Mouse (Mus musculus) embryonic facial prominence, embryonic 14.5 days (tissue): ENCODE measurements around the gene Kpnb1. TPM values are rescaled to one million over a fixed set of nuclear protein-coding genes. Genes with fewer than 3 reads are reported as not detected.

Experiments used
- ATAC-seq: fragments of 200-750 bp; cut with Nextera tagmentation; 2 replicates; pipeline ENCODE4 v1.8.0; 2017; ENCODE audit warnings: low read depth, moderate number of reproducible peaks, moderate TSS enrichment
- DNase-seq: peaks from one replicate; pipeline ENCODE4 v3.0.0-alpha.2; 2015; ENCODE audit warnings: low spot score
- H3K27ac ChIP-seq: fragments of 300-500 bp; sonication (generic); replicated peaks from 2 replicates; pipeline ENCODE4 v1.5.1; 2014; ENCODE audit warnings: low read depth, mild to moderate bottlenecking, low read length, moderate library complexity
- H3K27me3 ChIP-seq: fragments of 300-500 bp; sonication (generic); replicated peaks from 2 replicates; pipeline ENCODE4 v1.6.1; 2014; ENCODE audit warnings: low read length; ENCODE audit not compliant: control insufficient read depth, insufficient read depth
- H3K36me3 ChIP-seq: fragments of 300-500 bp; sonication (generic); 2 replicates; pipeline ENCODE4 v1.6.1; 2014; ENCODE audit warnings: low read length, mixed read lengths; ENCODE audit not compliant: control insufficient read depth, insufficient read depth
- H3K4me1 ChIP-seq: fragments of 300-500 bp; sonication (generic); 2 replicates; pipeline ENCODE4 v1.6.1; 2014; ENCODE audit warnings: antibody characterized with exemption, low read length; ENCODE audit not compliant: control insufficient read depth, insufficient read depth
- H3K4me2 ChIP-seq: fragments of 300-500 bp; sonication (generic); 2 replicates; pipeline ENCODE4 v1.6.1; 2014; ENCODE audit warnings: low read depth, mild to moderate bottlenecking, low read length, moderate library complexity, mixed read lengths
- H3K4me3 ChIP-seq: fragments of 300-500 bp; sonication (generic); 2 replicates; pipeline ENCODE4 v1.5.1; 2014; ENCODE audit warnings: low read depth, mild to moderate bottlenecking, low read length
- H3K9ac ChIP-seq: fragments of 300-500 bp; sonication (generic); 2 replicates; pipeline ENCODE4 v1.6.1; 2014; ENCODE audit warnings: low read depth, mild to moderate bottlenecking, low read length, moderate library complexity, mixed read lengths
- H3K9me3 ChIP-seq: fragments of 300-500 bp; sonication (generic); 2 replicates; pipeline ENCODE4 v1.6.1; 2016; ENCODE audit warnings: low read length; ENCODE audit not compliant: control insufficient read depth
- WGBS: fragments of 180-500 bp; shearing (Covaris S2); extraction: QIAGEN DNeasy Blood & Tissue Kit; methylation state at CpG from one replicate; pipeline ENCODE4 v1.1.7; 2014; 5-methylcytosine and 5-hydroxymethylcytosine counted together
- polyA plus RNA-seq: library from polyadenylated mRNA; unstranded; fragments of >200 nt; fragmentation: Nextera tagmentation; extraction: Ambion mirVana; gene quantifications from 2 replicates; pipeline ENCODE4 v1.2.1, GENCODE M21; 2014

Gene Kpnb1
- polyA plus RNA-seq, 1 experiment from 2014 or later, result 59.8 TPM

GRCm38 (mm10) chr11:97143196-97143900 lies 44.3 kb downstream of the Kpnb1 start:
- WGBS, result 66% methylated on average over 9 of the region's 9 CpGs
- Histone ChIP-seq H3K4me3 (no peak overlapping the region), H3K27ac (no peak overlapping the region), H3K36me3 (peaks cover 80% of the 10 kb centered on the region), H3K9ac (no peak overlapping the region), H3K4me1 (0 out of 2 replicates have a peak, but pooled peaks cover 7% of the 10 kb centered on the region), H3K4me2 (no peak overlapping the region), H3K27me3 (peaks cover 29% of the 10 kb centered on the region), H3K9me3 (no peaks in the 10 kb centered on the region)
- DNase-seq (no peak), ATAC-seq (no peak)

- H3K27ac ChIP-seq, result no peak overlapping the region
- WGBS, result 63% methylated on average over 8 of the region's 8 CpGs
Measured at GRCm38 (mm10) chr11:97142159-97142608, 45.5 kb downstream of the Kpnb1 start.

GRCm38 (mm10) chr11:97140811-97141210 lies 46.9 kb downstream of the Kpnb1 start:
- H3K4me3 ChIP-seq, result no peak overlapping the region
- H3K4me2 ChIP-seq, result no peak overlapping the region
- 0 out of 2 replicates have a peak, but pooled peaks cover 7% of the 10 kb centered on the region for H3K4me1 ChIP-seq
- peaks cover 33% of the 10 kb centered on the region for H3K27me3 ChIP-seq
- no peaks in the 10 kb centered on the region for H3K9me3 ChIP-seq
- DNase-seq, result no peak
- H3K36me3 ChIP-seq, result peaks cover 81% of the 10 kb centered on the region
- H3K27ac ChIP-seq, result no peak overlapping the region
- 77% methylated on average over 4 of the region's 4 CpGs for WGBS
- ATAC-seq, result no peak
- H3K9ac ChIP-seq, result no peak overlapping the region

More at GRCm38 (mm10) chr11:97142159-97142608, 45.5 kb downstream of the Kpnb1 start:
- DNase-seq (no peak), ATAC-seq (no peak)
- Histone ChIP-seq H3K4me1 (0 out of 2 replicates have a peak, but pooled peaks cover 7% of the 10 kb centered on the region), H3K4me2 (no peak overlapping the region), H3K36me3 (peaks cover 83% of the 10 kb centered on the region), H3K9me3 (no peaks in the 10 kb centered on the region), H3K4me3 (no peak overlapping the region), H3K27me3 (peaks cover 33% of the 10 kb centered on the region), H3K9ac (no peak overlapping the region)

GRCm38 (mm10) chr11:97139256-97139655 lies 48.4 kb downstream of the Kpnb1 start:
- Histone ChIP-seq H3K9ac (peak overlapping the region; percentile 63), H3K4me1 (0 out of 2 replicates have a peak, but pooled peaks cover 7% of the 10 kb centered on the region), H3K27ac (no peak overlapping the region), H3K27me3 (peaks cover 33% of the 10 kb centered on the region), H3K4me3 (peak overlapping the region; percentile 31), H3K36me3 (peaks cover 67% of the 10 kb centered on the region), H3K4me2 (peak overlapping the region; percentile 59), H3K9me3 (no peaks in the 10 kb centered on the region)
- no peak for DNase-seq
- ATAC-seq, result peak; percentile 5
- 24% methylated on average over 15 of the region's 15 CpGs for WGBS

GRCm38 (mm10) chr11:97138554-97139226 lies 49.0 kb downstream of the Kpnb1 start:
- Histone ChIP-seq H3K4me2 (peak overlapping the region; percentile 59), H3K27me3 (peaks cover 33% of the 10 kb centered on the region), H3K4me1 (0 out of 2 replicates have a peak, but pooled peaks cover 7% of the 10 kb centered on the region), H3K4me3 (peak overlapping the region; percentile 31), H3K9ac (peak overlapping the region; percentile 63), H3K9me3 (no peaks in the 10 kb centered on the region), H3K36me3 (peaks cover 61% of the 10 kb centered on the region), H3K27ac (no peak overlapping the region)
- ATAC-seq (peak; percentile 50), DNase-seq (peak; percentile 32)
- WGBS, result 21% methylated on average over 27 of the region's 69 CpGs

GRCm38 (mm10) chr11:97133270-97133669 lies 54.4 kb downstream of the Kpnb1 start:
- no peak for ATAC-seq
- H3K4me3 ChIP-seq, result no peak overlapping the region
- 62% methylated on average over 5 of the region's 5 CpGs for WGBS

GRCm38 (mm10) chr11:97132185-97132584 lies 55.5 kb downstream of the Kpnb1 start:
- Histone ChIP-seq H3K4me3 (no peak overlapping the region), H3K27ac (no peak overlapping the region), H3K9me3 (no peaks in the 10 kb centered on the region), H3K9ac (no peak overlapping the region), H3K27me3 (no peaks in the 10 kb centered on the region; the same call in 1 of the 2 replicates), H3K4me2 (no peak overlapping the region), H3K4me1 (0 out of 2 replicates have a peak, but pooled peaks cover 4% of the 10 kb centered on the region), H3K36me3 (peaks cover 7% of the 10 kb centered on the region; the same call in 1 of the 2 replicates)
- ATAC-seq (no peak), DNase-seq (no peak)
- WGBS, result 27% methylated on average over 6 of the region's 6 CpGs

More at GRCm38 (mm10) chr11:97133270-97133669, 54.4 kb downstream of the Kpnb1 start:
- Histone ChIP-seq H3K27ac (no peak overlapping the region), H3K36me3 (peaks cover 18% of the 10 kb centered on the region; the same call in 1 of the 2 replicates), H3K9me3 (no peaks in the 10 kb centered on the region), H3K4me2 (no peak overlapping the region), H3K9ac (no peak overlapping the region), H3K4me1 (no peaks in the 10 kb centered on the region), H3K27me3 (peaks cover 4% of the 10 kb centered on the region)
- no peak for DNase-seq

- H3K27ac ChIP-seq, result no peak overlapping the region
- no peak overlapping the region for H3K4me2 ChIP-seq
- ATAC-seq (no peak), DNase-seq (no peak)
- no peaks in the 10 kb centered on the region; the same call in 1 of the 2 replicates for H3K27me3 ChIP-seq
- no peak overlapping the region for H3K9ac ChIP-seq
- H3K4me3 ChIP-seq, result no peak overlapping the region
- 0 out of 2 replicates have a peak, but pooled peaks cover 2% of the 10 kb centered on the region for H3K36me3 ChIP-seq
- WGBS, result 75% methylated on average over 2 of the region's 2 CpGs
- H3K9me3 ChIP-seq, result no peaks in the 10 kb centered on the region
- H3K4me1 ChIP-seq, result 0 out of 2 replicates have a peak, but pooled peaks cover 4% of the 10 kb centered on the region
Measured at GRCm38 (mm10) chr11:97131683-97132082, 56.0 kb downstream of the Kpnb1 start.
